Mouse (Mus musculus) embryo, embryonic 10 days (tissue): ENCODE results near the gene Chrm1.
A peak's percentile ranks its signal among the peaks of the same experiment; 100 is the strongest.
"Not testable (repeated sequence)": the region's sequence is repeated elsewhere in the genome, so short reads cannot be mapped to it uniquely, and the experiment has no call there.

Experiments
- DNase-seq: peaks from one replicate; pipeline ENCODE4 v3.0.0-alpha.2; 2015; ENCODE audit warnings: low spot score

The Chrm1 gene

GRCm38 (mm10) chr19:8716767-8717475 is 53.3 kb downstream of the Chrm1 start:
- no peak for DNase-seq

GRCm38 (mm10) chr19:8718357-8718756 is 54.8 kb downstream of the Chrm1 start:
- DNase-seq: peak; percentile 77

GRCm38 (mm10) chr19:8719037-8719436 is 55.4 kb downstream of the Chrm1 start:
- not testable (repeated sequence) for DNase-seq

GRCm38 (mm10) chr19:8721378-8721777 is 57.8 kb downstream of the Chrm1 start:
- DNase-seq: no peak

GRCm38 (mm10) chr19:8722021-8722420 is 58.4 kb downstream of the Chrm1 start:
- DNase-seq: no peak

GRCm38 (mm10) chr19:8722559-8722906 is 58.9 kb downstream of the Chrm1 start:
- DNase-seq: no peak

- peak; percentile 96 for DNase-seq
These were observed 59.5 kb downstream of the Chrm1 start, which contains the start of gene Slc3a2 for GRCm38 (mm10) chr19:8722907-8723573. Slc3a2 (minus strand) TSS chr19:8723369.

GRCm38 (mm10) chr19:8723574-8724346 is 60.2 kb downstream of the Chrm1 start:
- peak; percentile 37 for DNase-seq

- no peak for DNase-seq
These were observed 60.8 kb downstream of the Chrm1 start for GRCm38 (mm10) chr19:8724392-8724791.

- no peak for DNase-seq
These were observed 61.6 kb downstream of the Chrm1 start for GRCm38 (mm10) chr19:8725081-8725613.

GRCm38 (mm10) chr19:8726609-8727390 is 63.2 kb downstream of the Chrm1 start:
- DNase-seq: peak; percentile 48

GRCm38 (mm10) chr19:8727495-8728114 is 64.0 kb downstream of the Chrm1 start:
- DNase-seq: peak; percentile 58

GRCm38 (mm10) chr19:8728335-8729099 is 64.9 kb downstream of the Chrm1 start:
- DNase-seq: not testable (repeated sequence)
